Mouse (Mus musculus) adrenal gland, postnatal 4 days (tissue): Measurements from ENCODE around the gene Sstr1. TPM values are rescaled to one million over a fixed set of nuclear protein-coding genes. Genes with fewer than 3 reads are reported as not detected.

Experiments used
- DNase-seq, 2 experiments: peaks; one replicate each; pipeline ENCODE4 v3.0.0; 2021 to 2022; ENCODE audit warnings: low spot score in 2 of 2, mixed read lengths in 2 of 2
- long read RNA-seq, 2 experiments: library from polyadenylated mRNA; stranded (forward); transcript quantifications; one replicate each; pipeline ENCODE4 v2.0.0; 2021
- total RNA-seq, 2 experiments: library from RNA; stranded (reverse); gene quantifications; 2 replicates each; pipeline ENCODE4 v1.2.3; 2021

Gene Sstr1
- under 1 TPM; 0.34 to 0.56 TPM for total RNA-seq
- long read RNA-seq, experiment 1 = 0 reads
- long read RNA-seq, experiment 2 = 0 reads

- no peak for DNase-seq
These were observed at the start of gene Sstr1 for GRCm38 (mm10) chr12:58211163-58212071. Sstr1 (plus strand) TSS chr12:58211772.

- DNase-seq = no peak
These were observed 12.8 kb upstream of the Sstr1 start for GRCm38 (mm10) chr12:58198810-58199209.

GRCm38 (mm10) chr12:58201190-58201589, 10.4 kb upstream of the Sstr1 start:
- DNase-seq = no peak

GRCm38 (mm10) chr12:58207956-58208355, 3.6 kb upstream of the Sstr1 start:
- no peak for DNase-seq

DNA sequence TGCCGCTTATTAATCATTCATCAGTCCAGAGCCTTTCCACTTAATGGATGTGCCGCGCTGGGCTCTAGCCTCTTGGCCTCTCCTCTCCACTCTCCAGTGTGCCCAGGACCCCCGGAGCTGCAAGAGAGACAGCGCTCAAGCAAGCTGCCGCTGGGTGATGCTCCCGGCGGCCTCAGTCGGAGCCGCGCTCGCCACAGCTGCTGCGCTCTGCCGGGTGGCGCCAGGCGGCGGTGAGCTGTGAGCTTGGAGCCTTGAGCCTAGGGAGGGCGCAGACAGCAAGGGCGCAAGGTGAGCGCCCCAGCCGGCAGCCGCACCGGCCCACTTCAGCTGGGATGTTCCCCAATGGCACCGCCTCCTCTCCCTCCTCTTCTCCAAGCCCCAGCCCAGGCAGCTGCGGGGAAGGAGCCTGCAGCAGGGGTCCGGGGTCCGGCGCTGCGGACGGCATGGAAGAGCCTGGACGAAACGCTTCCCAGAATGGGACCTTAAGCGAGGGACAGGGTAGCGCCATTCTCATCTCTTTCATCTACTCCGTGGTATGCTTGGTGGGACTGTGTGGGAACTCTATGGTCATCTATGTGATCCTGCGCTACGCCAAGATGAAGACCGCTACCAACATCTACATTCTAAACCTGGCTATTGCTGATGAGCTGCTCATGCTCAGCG, 820 bp downstream of the Sstr1 start:
- no peak for DNase-seq

DNA sequence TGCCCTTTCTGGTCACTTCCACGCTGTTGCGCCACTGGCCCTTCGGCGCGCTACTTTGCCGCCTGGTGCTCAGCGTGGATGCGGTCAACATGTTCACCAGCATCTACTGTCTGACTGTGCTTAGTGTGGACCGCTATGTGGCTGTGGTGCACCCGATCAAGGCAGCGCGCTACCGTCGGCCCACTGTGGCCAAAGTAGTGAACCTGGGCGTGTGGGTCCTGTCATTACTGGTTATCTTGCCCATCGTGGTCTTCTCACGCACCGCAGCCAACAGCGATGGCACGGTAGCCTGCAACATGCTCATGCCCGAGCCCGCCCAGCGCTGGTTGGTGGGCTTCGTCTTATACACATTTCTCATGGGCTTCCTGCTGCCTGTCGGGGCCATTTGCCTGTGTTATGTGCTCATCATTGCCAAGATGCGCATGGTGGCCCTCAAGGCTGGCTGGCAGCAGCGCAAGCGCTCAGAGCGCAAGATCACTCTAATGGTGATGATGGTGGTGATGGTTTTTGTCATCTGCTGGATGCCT, 1.4 kb downstream of the Sstr1 start:
- DNase-seq = no peak

- DNase-seq = no peak
These were observed 2.1 kb downstream of the Sstr1 start for GRCm38 (mm10) chr12:58213451-58214288.

GRCm38 (mm10) chr12:58214289-58215136, 2.9 kb downstream of the Sstr1 start:
- DNase-seq = no peak

DNA sequence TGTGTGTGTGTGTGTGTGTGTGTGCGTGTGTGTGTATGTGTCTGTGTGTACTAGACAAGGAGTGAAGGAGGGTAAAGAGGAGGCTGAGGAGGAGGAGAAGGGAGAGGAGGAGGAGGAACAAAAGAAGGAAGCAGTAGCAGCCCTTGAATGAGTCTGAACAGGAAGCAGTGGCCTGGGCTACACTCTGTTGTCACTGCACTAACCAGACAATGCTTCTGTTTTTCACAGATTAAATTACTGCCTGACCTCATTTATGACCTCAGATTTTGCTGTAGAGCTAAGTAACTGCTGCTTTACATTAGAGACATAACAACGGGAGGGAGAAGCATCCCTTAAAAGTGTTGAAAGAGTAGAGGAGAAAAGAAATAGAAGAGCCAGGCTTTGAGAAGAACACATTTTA, 4.6 kb downstream of the Sstr1 start:
- no peak for DNase-seq

DNA sequence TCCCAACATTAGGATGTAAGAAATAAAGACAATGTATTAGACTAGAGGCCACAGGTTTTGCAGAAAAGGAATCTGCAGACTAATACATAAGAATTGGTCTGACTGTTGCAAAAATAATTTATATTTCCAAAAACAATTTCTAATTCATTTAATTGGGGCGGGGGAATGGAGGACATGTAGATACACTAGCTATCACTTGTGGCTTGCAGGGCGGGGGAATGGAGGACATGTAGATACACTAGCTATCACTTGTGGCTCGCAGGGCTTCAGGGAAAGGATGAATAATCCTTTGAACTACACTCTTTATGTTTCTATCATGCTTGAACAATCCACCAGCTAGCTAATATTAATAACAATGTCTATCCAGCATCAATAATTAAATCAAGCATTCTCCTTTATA, 7.5 kb downstream of the Sstr1 start:
- DNase-seq = no peak

DNA sequence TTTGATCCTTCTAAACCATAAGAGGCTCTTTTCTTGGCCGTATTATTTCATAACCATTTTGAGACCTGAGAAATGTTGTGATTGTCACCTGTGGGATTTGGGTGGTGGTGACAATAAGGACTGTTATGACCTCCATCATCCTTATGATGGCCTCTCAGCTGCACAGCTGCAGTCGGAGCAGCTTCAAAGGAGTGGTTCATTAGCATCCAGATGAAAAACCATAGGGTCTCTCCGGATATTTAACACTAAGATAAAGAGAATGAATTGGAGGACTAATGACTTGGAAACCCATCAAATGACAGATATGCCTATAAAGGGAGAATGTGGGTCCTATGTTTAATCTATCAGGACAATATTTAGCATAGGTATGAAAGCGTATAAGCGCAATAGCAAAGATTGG, 14.1 kb downstream of the Sstr1 start:
- DNase-seq = no peak

- no peak for DNase-seq
These were observed 20.9 kb downstream of the Sstr1 start for GRCm38 (mm10) chr12:58232489-58232888.

DNA sequence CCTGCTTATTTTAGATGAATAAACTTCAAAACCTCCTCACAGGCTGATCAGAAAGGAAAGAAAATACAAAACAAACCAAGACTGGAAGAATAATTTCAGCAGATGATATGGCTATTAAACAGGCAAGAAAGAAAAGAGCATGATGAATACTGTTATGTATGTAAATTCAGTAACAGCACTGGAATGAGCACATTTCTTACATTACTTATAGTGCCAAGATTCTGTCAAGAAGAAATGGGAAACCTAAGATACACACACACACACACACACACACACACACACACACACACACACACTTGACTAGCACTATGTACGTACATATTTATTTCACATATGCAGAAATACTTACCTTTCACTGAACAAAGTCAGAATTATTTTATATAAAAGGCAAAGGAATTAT, 40.3 kb downstream of the Sstr1 start:
- DNase-seq = no peak

Other genes with a start within 250 kb of the Sstr1 start
- gene Clec14a, start 57.5 kb downstream of the Sstr1 start, total RNA-seq = 10 to 100 TPM; 15.8 to 17.9 TPM